Mouse (Mus musculus) testis, adult 2 months (tissue): Measurements from ENCODE around the gene Uhrf2. TPM values are rescaled to one million over a fixed set of nuclear protein-coding genes. Genes with fewer than 3 reads are reported as not detected.

Experiments
- H3K27ac ChIP-seq: fragments of 200-500 bp; 2 replicates; pipeline ENCODE4 v1.5.1; 2012; ENCODE audit warnings: low read depth, low read length; ENCODE audit not compliant: control insufficient read depth, insufficient read depth
- H3K27me3 ChIP-seq: fragments of 200-500 bp; 2 replicates; pipeline ENCODE4 v1.6.1; 2012; ENCODE audit warnings: mild to moderate bottlenecking, low read length, moderate library complexity; ENCODE audit not compliant: control insufficient read depth, insufficient read depth
- H3K36me3 ChIP-seq: fragments of 200-500 bp; 2 replicates; pipeline ENCODE4 v1.6.1; 2012; ENCODE audit warnings: mild to moderate bottlenecking, low read length; ENCODE audit not compliant: control insufficient read depth, insufficient read depth
- H3K4me1 ChIP-seq: fragments of 200-500 bp; 2 replicates; pipeline ENCODE4 v1.6.1; 2012; ENCODE audit warnings: low read length; ENCODE audit not compliant: control insufficient read depth, insufficient read depth
- H3K4me3 ChIP-seq: fragments of 200-500 bp; 2 replicates; pipeline ENCODE4 v1.5.1; 2012; ENCODE audit warnings: low read depth, mild to moderate bottlenecking, low read length, moderate library complexity, mixed read lengths; ENCODE audit not compliant: control insufficient read depth
- CTCF ChIP-seq: fragments of 200-500 bp; IDR thresholded peaks from 2 replicates; pipeline ENCODE4 v1.5.1; 2012; ENCODE audit warnings: low read depth, mild to moderate bottlenecking, inconsistent platforms, low read length, moderate library complexity; ENCODE audit not compliant: control insufficient read depth, insufficient read depth, insufficient replicate concordance
- POLR2A ChIP-seq: fragments of 200-500 bp; IDR thresholded peaks from 2 replicates; pipeline ENCODE4 v1.6.1; 2012; ENCODE audit warnings: low read depth, mild to moderate bottlenecking, inconsistent platforms, low read length, moderate library complexity; ENCODE audit not compliant: control insufficient read depth
- polyA plus RNA-seq: library from polyadenylated mRNA; depleted of rRNA; stranded (reverse); fragments of >200 nt; gene quantifications from 2 replicates; pipeline ENCODE4 v1.2.3, GENCODE M21; 2012; rRNA removed

The Uhrf2 gene
- polyA plus RNA-seq, 1 experiment, result 14.0 TPM

DNA sequence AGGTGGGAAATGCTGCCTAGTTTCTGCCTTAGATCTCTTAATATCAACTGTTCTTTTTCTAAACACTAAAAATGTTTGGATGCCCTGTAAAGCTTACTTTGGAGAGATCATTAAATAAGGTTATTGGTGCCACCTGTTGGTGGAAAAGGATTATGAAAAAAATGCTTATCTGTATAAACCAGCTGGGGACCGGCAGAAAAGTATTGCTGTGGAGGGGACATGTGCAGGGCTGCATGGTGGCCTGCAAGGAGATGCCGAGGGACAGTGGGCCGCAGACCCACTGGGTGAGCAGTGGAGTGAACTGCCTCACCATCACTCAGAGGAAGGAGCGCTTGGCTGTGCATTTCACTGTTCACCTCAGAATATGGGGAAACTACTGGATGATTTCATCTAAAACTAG is 97.9 kb downstream of the Uhrf2 start:
- H3K36me3 ChIP-seq, result no peaks in the 10 kb centered on the region
- no peaks in the 10 kb centered on the region for H3K27me3 ChIP-seq
- no peak for TF ChIP-seq POLR2A
- TF ChIP-seq CTCF, result no peak
- H3K4me1 ChIP-seq, result no peaks in the 10 kb centered on the region
- no peak overlapping the region for H3K27ac ChIP-seq
- no peak overlapping the region for H3K4me3 ChIP-seq

DNA sequence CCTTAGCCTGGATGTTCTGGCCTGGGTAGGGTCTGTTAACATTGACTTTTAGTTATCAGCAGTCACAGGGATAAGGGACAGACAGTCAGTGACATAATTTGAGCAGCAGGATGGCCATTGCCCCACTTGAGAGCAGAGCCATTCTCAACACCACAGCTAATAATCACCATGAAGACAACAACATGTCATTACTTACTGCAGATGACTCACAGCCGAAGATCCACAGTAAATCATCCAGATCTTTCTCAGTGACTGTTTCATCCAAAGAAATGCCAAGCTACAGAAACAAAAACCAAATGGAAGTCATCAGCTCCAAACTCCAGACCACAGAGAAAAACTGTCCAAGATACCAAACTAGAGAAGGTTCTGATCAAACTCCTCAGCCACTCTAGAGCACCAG is 106.0 kb downstream of the Uhrf2 start:
- H3K36me3 ChIP-seq, result no peaks in the 10 kb centered on the region
- H3K4me3 ChIP-seq, result no peak overlapping the region
- H3K27ac ChIP-seq, result no peak overlapping the region
- no peak for TF ChIP-seq CTCF
- no peak for TF ChIP-seq POLR2A
- H3K4me1 ChIP-seq, result no peaks in the 10 kb centered on the region
- H3K27me3 ChIP-seq, result no peaks in the 10 kb centered on the region

Other genes with a start within 250 kb of the Uhrf2 start
- 15.2 and 19.1 TPM in 2 replicates for gene 9930021J03Rik, start 224.5 kb upstream of the Uhrf2 start, polyA plus RNA-seq
- gene Ranbp6, start 217.5 kb upstream of the Uhrf2 start, polyA plus RNA-seq, result 1.2 and 1.6 TPM in 2 replicates
- 2.1 and 2.2 TPM in 2 replicates for gene Il33, start 105.4 kb upstream of the Uhrf2 start, polyA plus RNA-seq
- 48.5 and 55.1 TPM in 2 replicates for gene Trpd52l3, start 26.7 kb upstream of the Uhrf2 start, polyA plus RNA-seq
- 3.6 and 6.4 TPM in 2 replicates for gene Gldc, start 144.9 kb downstream of the Uhrf2 start, polyA plus RNA-seq
- not detected in 2 replicates for gene Mbl2, start 202.4 kb downstream of the Uhrf2 start, polyA plus RNA-seq